Mouse (Mus musculus): ENCODE data around the gene Inka2. TPM values are rescaled to one million over a fixed set of nuclear protein-coding genes. Genes with fewer than 3 reads are reported as not detected.

The Inka2 gene
- polyA plus RNA-seq, 1 experiment from 2014 or later: 1.3 TPM

DNA sequence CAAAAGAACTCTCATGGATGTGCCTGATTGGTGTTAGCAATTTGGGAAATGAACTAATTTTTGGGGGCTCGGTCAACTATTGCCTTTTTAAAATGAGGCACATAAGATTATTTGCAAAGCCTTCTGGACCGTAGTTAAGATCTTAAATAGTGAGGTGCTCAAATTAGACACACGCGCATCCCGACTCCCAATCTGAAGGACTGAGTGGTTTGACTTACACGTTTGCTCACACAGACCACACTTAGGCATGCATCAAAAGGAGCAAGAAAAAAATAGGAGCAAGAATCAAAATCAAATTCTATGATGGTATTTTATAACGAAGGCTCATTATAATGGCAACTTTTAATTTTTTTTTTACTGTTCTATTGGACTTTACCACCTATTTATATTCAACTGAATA is 32.7 kb downstream of the Inka2 start:
- no peak overlapping the region for H3K4me2 ChIP-seq (replicated peaks)
- H3K27ac ChIP-seq (replicated peaks): no peak overlapping the region
- no peak overlapping the region for H3K9ac ChIP-seq (replicated peaks)
- H3K36me3 ChIP-seq: peaks cover 15% of the 10 kb centered on the region
- H3K27me3 ChIP-seq: no peaks in the 10 kb centered on the region
- 95% methylated on average over 7 of the region's 7 CpGs for WGBS
- no peaks in the 10 kb centered on the region for H3K4me1 ChIP-seq
- H3K9me3 ChIP-seq: no peaks in the 10 kb centered on the region
- no peak for ATAC-seq (ENCODE audit: low FRiP score, low read depth)
- H3K4me3 ChIP-seq: no peak overlapping the region

DNA sequence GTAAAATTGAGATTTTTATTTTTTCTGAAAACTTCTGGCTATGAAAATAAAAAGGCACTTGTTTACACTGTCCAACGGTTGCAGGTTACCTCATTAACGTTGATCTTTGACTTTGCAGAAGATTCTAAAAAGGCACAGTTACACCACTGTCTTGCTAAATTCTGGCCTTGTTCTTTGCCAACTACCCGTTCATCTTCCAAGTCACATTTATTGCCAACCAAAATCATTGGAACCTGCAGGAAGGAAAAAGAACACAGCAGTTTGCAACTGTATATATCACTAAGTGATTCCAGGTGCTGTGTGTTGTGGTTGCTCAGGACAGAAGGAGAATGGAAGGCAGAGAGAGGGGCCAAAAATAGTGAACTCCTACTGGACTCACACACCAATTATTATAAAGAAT is 33.3 kb downstream of the Inka2 start:
- 89% methylated on average over 3 of the region's 3 CpGs for WGBS
- ATAC-seq (ENCODE audit: low FRiP score, low read depth): no peak
- no peaks in the 10 kb centered on the region for H3K27me3 ChIP-seq
- H3K4me3 ChIP-seq: no peak overlapping the region
- peaks cover 15% of the 10 kb centered on the region for H3K36me3 ChIP-seq
- no peaks in the 10 kb centered on the region for H3K9me3 ChIP-seq
- no peak overlapping the region for H3K9ac ChIP-seq (replicated peaks)
- H3K4me2 ChIP-seq (replicated peaks): no peak overlapping the region
- no peak overlapping the region for H3K27ac ChIP-seq (replicated peaks)
- no peaks in the 10 kb centered on the region for H3K4me1 ChIP-seq

DNA sequence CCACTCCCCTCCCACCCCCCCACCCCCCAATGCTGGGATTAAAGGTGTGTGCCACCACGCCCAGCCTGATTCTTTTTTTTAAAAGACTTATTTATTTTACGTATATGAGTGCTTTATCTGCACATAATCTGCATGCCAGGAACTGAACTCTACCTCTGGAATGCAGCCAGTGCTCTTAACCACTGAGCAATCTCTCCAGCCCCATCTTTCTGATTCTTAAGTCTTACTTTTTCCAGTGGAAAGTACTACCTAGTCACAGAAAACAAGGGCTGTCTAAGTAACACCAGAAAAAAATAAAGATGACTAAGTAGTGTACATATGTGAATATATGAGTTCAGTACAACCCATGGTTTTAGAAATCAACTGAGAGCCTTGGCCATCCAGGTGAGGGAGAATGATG is 42.1 kb downstream of the Inka2 start:
- H3K9me3 ChIP-seq: no peaks in the 10 kb centered on the region
- H3K4me1 ChIP-seq: no peaks in the 10 kb centered on the region
- H3K9ac ChIP-seq (replicated peaks): no peak overlapping the region
- no peak overlapping the region for H3K4me2 ChIP-seq (replicated peaks)
- ATAC-seq (ENCODE audit: low FRiP score, low read depth): no peak
- H3K4me3 ChIP-seq: no peak overlapping the region
- no peak overlapping the region for H3K27ac ChIP-seq (replicated peaks)
- 97% methylated on average over 2 of the region's 2 CpGs for WGBS
- no peaks in the 10 kb centered on the region for H3K36me3 ChIP-seq
- H3K27me3 ChIP-seq: no peaks in the 10 kb centered on the region

DNA sequence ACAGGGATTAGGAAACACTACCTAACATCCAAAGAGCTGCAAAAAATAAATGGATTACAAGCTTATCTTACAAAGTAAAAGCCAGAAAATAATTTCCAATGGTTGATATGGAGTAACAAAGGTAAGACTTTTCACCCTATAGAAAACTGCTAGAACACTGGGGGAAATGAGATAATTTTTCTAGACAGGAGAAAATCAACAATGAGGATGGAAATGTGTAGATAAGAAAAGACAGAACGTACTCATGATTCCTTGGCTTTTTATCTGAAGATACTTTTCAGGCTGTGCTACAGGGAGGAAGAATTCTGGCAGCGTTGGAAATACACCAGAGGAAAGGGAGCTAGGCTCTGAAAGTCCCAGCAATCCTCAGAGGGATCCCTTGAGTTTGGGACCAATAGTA is 46.4 kb downstream of the Inka2 start:
- H3K4me2 ChIP-seq (replicated peaks): no peak overlapping the region
- no peaks in the 10 kb centered on the region for H3K4me1 ChIP-seq
- no peak for ATAC-seq (ENCODE audit: low FRiP score, low read depth)
- no peak overlapping the region for H3K4me3 ChIP-seq
- no peak overlapping the region for H3K9ac ChIP-seq (replicated peaks)
- H3K27me3 ChIP-seq: no peaks in the 10 kb centered on the region
- H3K27ac ChIP-seq (replicated peaks): no peak overlapping the region
- H3K36me3 ChIP-seq: no peaks in the 10 kb centered on the region
- no peaks in the 10 kb centered on the region for H3K9me3 ChIP-seq
- WGBS: 85% methylated on average over 2 of the region's 2 CpGs

DNA sequence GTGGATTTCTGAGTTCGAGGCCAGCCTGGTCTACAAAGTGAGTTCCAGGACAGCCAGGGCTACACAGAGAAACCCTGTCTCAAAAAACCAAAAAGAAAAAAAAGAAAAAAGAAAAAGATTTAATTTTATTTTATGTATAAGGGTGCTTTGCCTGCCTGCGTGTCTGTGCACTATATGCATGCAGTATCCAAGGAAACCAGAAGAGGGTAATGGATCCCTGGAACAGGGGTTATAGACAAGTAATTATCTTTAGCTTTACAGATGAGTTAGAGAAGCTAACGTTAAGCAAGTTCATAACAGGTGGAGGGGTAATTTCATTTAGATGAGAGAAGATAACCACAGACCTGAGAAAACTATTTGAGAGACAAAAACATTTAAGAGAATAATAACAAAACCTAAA is 49.8 kb downstream of the Inka2 start:
- WGBS: 79% methylated on average over 3 of the region's 3 CpGs
- no peaks in the 10 kb centered on the region for H3K36me3 ChIP-seq
- peaks cover 6% of the 10 kb centered on the region; the same call in 1 of the 2 replicates for H3K4me1 ChIP-seq
- H3K9me3 ChIP-seq: no peaks in the 10 kb centered on the region
- H3K9ac ChIP-seq (replicated peaks): no peak overlapping the region
- no peak for ATAC-seq (ENCODE audit: low FRiP score, low read depth)
- no peaks in the 10 kb centered on the region for H3K27me3 ChIP-seq
- H3K4me3 ChIP-seq: no peak overlapping the region
- no peak overlapping the region for H3K4me2 ChIP-seq (replicated peaks)
- H3K27ac ChIP-seq (replicated peaks): no peak overlapping the region

DNA sequence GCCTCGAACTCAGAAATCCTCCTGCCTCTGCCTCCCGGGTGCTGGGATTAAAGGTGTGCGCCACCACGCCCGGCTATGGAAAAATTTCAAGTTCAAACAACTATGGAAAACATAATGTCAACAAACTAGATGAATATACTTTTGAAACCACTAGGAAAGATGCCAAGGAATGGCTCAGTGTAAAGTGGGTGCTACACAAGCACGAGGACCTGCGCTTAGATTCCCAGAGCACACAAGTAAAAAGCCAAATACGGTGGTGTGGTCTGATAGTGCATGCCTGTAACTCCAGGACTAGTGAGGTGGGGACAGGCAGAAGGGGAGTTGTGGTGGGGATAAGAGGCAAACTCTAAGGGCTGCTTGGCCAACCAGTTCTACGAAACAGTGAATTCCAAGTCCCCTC is 50.7 kb downstream of the Inka2 start:
- H3K4me2 ChIP-seq (replicated peaks): no peak overlapping the region
- H3K36me3 ChIP-seq: no peaks in the 10 kb centered on the region
- no peak overlapping the region for H3K27ac ChIP-seq (replicated peaks)
- no peak overlapping the region for H3K9ac ChIP-seq (replicated peaks)
- no peaks in the 10 kb centered on the region for H3K27me3 ChIP-seq
- peaks cover 6% of the 10 kb centered on the region; the same call in 1 of the 2 replicates for H3K4me1 ChIP-seq
- ATAC-seq (ENCODE audit: low FRiP score, low read depth): no peak
- H3K9me3 ChIP-seq: no peaks in the 10 kb centered on the region
- WGBS: 97% methylated on average over 9 of the region's 9 CpGs
- no peak overlapping the region for H3K4me3 ChIP-seq

DNA sequence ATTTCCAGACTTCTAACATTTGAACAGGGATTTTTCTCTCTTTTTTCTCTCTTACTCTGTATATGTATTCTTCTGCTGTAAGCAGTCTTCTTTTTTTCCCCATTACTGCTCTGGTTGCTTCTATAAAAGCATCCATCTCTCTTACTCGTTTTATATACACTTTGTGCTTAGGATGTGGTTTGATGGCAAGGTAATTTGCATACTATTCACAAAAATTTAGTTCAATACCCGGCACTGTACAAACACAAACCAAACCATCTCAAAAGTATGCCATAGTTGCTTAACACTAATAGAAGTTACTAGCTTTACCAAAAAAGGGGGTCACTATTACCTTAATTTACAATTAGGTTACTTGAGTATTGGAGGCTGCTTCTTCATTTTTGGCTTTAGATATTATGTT is 52.1 kb downstream of the Inka2 start:
- no peaks in the 10 kb centered on the region for H3K27me3 ChIP-seq
- no peak overlapping the region for H3K27ac ChIP-seq (replicated peaks)
- H3K4me1 ChIP-seq: peaks cover 6% of the 10 kb centered on the region; the same call in 1 of the 2 replicates
- no peaks in the 10 kb centered on the region for H3K9me3 ChIP-seq
- 80% methylated on average over 2 of the region's 2 CpGs for WGBS
- H3K36me3 ChIP-seq: no peaks in the 10 kb centered on the region
- no peak overlapping the region for H3K9ac ChIP-seq (replicated peaks)
- no peak overlapping the region for H3K4me3 ChIP-seq
- no peak for ATAC-seq (ENCODE audit: low FRiP score, low read depth)
- H3K4me2 ChIP-seq (replicated peaks): no peak overlapping the region

DNA sequence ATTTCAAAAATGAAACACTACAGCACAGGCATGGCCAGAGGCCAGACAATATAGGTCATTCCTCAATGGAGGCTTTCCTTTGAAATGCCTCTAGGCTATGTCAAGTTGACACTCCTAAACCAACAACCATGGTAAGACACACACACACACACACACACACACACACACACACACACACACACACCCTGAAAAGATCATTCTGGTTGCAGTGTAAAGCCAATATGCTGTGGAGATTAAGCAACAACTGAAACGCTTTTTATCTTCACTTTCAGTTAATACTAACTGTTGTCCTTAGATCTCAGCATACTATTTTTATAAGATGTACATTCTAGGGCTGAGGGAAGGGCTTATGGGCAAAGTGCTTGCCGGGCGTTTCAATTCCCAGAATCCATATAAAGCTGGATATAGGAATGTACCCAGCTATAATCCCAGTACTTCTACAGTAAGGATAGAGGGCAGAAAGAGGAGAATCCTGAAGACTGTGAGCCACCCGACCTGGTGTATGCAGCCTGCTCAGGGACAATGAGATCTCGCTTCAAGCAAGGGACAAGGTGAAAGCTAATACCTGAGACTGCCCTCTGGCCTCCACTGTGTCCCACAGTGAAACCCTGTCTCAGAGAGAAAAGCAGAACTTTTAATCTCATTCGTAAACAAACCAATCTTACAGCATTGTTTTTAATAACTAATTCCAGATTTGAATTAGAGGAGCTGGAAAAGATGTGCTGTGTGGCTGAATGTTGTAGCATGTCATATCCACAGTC is 53.1 kb downstream of the Inka2 start:
- H3K4me1 ChIP-seq: peaks cover 6% of the 10 kb centered on the region; the same call in 1 of the 2 replicates
- no peaks in the 10 kb centered on the region for H3K27me3 ChIP-seq
- H3K4me3 ChIP-seq: no peak overlapping the region
- no peaks in the 10 kb centered on the region for H3K36me3 ChIP-seq
- no peak overlapping the region for H3K9ac ChIP-seq (replicated peaks)
- H3K27ac ChIP-seq (replicated peaks): no peak overlapping the region
- WGBS: 76% methylated on average over 6 of the region's 6 CpGs
- no peak overlapping the region for H3K4me2 ChIP-seq (replicated peaks)
- no peak for ATAC-seq (ENCODE audit: low FRiP score, low read depth)
- no peaks in the 10 kb centered on the region for H3K9me3 ChIP-seq

DNA sequence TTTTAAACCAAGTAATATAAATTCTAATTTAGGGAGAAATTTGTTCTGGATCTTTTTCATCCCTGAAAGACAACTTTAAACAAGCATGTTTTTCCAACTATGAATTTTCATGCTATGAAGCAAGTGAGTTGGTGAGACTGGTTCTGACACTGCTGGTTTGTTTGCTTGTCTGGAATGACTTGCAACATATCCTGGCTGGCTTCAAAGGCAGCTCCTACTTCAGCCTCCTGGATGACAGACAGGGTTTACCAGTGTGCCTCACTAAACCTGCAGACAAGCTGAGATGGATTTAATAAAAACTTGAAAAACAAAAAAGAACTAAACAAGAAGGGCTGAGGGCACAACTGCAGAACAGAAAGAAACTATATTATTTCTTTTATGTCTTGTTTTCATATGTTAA is 53.7 kb downstream of the Inka2 start:
- H3K4me3 ChIP-seq: no peak overlapping the region
- no peaks in the 10 kb centered on the region for H3K27me3 ChIP-seq
- H3K27ac ChIP-seq (replicated peaks): no peak overlapping the region
- H3K9ac ChIP-seq (replicated peaks): no peak overlapping the region
- H3K4me2 ChIP-seq (replicated peaks): no peak overlapping the region
- no peaks in the 10 kb centered on the region for H3K36me3 ChIP-seq
- H3K4me1 ChIP-seq: peaks cover 6% of the 10 kb centered on the region; the same call in 1 of the 2 replicates
- no peak for ATAC-seq (ENCODE audit: low FRiP score, low read depth)
- no peaks in the 10 kb centered on the region for H3K9me3 ChIP-seq

DNA sequence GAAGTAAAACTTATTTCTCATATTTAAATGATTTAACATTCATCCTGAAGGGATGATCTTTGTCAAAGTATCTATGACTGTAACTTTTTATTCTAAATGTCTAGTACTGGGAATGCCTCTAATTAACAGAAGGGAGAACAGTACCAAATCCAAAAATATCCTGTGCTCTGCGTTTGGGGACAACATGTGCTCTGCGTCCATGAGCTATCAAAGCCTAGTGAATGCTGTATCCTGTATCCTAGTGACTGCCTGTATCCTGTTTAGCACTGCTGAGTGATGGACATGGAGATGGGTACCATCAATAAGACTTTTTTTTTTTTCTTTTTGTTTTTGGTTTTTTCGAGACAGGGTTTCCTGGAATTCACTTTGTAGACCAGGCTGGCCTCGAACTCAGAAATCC is 54.3 kb downstream of the Inka2 start:
- Histone ChIP-seq H3K9me3 (no peaks in the 10 kb centered on the region), H3K4me2 (replicated peaks) (no peak overlapping the region), H3K9ac (replicated peaks) (no peak overlapping the region), H3K4me1 (peaks cover 6% of the 10 kb centered on the region; the same call in 1 of the 2 replicates), H3K27ac (replicated peaks) (no peak overlapping the region), H3K36me3 (no peaks in the 10 kb centered on the region), H3K27me3 (no peaks in the 10 kb centered on the region), H3K4me3 (no peak overlapping the region)
- no peak for ATAC-seq (ENCODE audit: low FRiP score, low read depth)
- WGBS: 95% methylated on average over 4 of the region's 4 CpGs

DNA sequence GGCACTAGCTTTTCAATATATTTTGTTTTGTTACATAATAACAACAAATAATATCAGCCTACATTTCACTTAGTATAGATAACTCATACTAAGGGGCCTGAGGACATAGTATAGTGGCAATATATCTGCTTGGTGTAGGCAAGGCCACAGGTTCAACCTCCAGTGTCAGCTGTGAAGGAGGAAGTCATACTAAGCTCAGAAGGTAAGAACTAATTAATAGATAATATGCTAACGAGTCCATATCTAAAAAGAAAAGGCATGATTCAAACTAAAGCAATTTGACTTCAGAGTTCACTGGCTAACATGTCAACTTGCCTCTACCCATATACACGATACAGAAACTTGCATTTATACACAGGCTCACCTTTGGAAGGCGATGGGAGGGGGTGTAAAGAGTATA is 55.7 kb downstream of the Inka2 start:
- no peaks in the 10 kb centered on the region for H3K9me3 ChIP-seq
- 98% methylated on average over 3 of the region's 3 CpGs for WGBS
- H3K36me3 ChIP-seq: no peaks in the 10 kb centered on the region
- H3K27me3 ChIP-seq: no peaks in the 10 kb centered on the region
- H3K9ac ChIP-seq (replicated peaks): no peak overlapping the region
- ATAC-seq (ENCODE audit: low FRiP score, low read depth): no peak
- H3K4me2 ChIP-seq (replicated peaks): no peak overlapping the region
- peaks cover 6% of the 10 kb centered on the region; the same call in 1 of the 2 replicates for H3K4me1 ChIP-seq
- H3K4me3 ChIP-seq: no peak overlapping the region
- H3K27ac ChIP-seq (replicated peaks): no peak overlapping the region

DNA sequence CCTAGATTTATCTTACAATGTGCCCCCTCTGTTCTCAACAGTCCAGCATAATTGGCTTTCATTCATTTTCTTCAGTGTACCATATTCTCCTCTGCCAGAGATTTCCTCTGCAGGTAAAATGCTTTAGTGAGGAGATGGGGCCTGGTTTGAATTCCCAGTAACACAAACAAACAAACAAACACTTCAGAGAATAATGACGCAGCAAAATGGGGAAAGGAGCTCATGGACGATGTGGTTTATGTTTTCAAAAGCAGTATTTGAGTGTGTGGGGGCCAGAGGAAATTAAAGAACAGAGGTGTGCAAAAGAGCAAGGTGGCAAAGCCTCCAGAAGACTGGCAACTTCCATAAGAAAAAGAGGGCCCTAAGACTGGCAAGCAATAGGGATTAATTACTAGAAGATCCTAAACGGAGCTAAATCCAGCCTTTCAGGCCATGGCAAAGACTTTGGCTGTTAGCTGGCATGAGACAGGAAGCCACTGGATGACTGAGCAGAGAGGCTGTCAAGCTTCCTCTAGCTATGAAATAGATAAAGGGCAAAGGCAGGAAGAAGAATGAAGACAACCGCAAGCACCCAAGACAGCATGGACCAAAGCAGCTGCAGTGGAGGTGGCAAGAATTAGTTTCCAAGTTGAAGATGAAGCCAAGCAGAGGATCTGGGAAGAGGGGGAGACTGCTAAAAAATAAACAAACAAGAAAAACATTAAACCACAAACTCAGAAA is 58.9 kb downstream of the Inka2 start:
- Histone ChIP-seq H3K4me2 (replicated peaks) (no peak overlapping the region), H3K9ac (replicated peaks) (no peak overlapping the region), H3K27ac (replicated peaks) (no peak overlapping the region), H3K4me3 (no peak overlapping the region), H3K4me1 (no peaks in the 10 kb centered on the region), H3K9me3 (no peaks in the 10 kb centered on the region), H3K36me3 (no peaks in the 10 kb centered on the region), H3K27me3 (no peaks in the 10 kb centered on the region)
- WGBS: 77% methylated on average over 4 of the region's 4 CpGs
- ATAC-seq (ENCODE audit: low FRiP score, low read depth): no peak
